Mouse (Mus musculus) c-Kit-positive CD71-negative TER-119-negative erythroid progenitor cells, embryonic 14.5 days (primary cell): ENCODE results near the gene Osbpl8.

Experiments
- DNase-seq: peaks from one replicate; pipeline ENCODE4 v3.0.0-alpha.2; 2013; ENCODE audit warnings: low read depth

Gene Osbpl8

DNA sequence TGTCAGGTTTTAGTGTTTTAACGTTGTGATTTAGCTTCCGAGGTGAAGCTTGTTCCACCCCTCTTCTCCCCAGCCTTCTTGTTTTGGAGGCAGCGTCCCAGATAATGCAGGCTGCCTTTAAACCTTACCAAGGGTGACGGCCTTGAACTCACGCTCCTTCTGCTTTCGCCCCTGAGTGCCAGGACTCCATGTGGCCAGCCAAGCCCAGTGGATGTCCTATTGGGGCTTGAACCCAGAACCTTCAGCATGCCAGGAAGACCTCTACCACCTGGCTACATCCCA lies 70.7 kb downstream of the Osbpl8 start:
- no peak for DNase-seq

DNA sequence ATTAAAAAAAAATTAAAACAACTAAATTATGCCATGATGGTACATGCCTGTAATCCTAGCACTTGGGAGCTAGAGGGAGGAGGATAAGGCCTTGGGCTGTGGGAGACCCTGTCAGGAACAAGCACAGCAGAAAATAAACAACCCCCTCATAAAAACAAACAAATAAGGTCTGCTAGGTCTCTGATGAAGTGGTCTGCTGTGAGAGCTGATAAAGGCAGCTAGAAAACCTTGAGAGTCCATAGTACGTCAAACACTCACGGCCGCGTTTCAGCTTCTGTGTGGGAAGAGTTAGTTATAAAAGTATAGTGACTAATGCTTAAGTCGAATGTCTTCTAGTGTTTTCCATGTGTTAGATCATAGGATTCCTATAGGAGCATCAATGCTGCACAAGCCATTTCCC lies 72.9 kb downstream of the Osbpl8 start:
- DNase-seq = no peak

DNA sequence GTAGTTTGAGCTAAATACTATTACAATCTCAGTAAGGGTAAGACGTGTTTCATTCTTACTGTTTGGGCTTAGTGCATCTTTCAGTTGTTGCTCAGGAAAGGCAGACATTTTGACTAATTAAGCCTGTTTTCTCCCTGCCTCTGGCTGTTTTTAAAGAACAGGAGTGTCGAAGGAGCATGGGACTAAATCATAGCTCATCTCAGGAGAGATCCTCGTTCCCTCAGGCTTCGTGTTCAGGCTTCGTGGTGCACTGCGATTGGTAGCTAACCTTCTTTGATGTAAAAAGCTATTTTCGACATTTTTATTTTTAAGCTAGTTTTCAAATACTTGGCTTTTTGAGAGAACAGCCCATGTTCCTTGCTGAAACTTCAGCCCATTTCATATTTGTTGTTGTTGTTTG lies 78.1 kb downstream of the Osbpl8 start:
- no peak for DNase-seq

DNA sequence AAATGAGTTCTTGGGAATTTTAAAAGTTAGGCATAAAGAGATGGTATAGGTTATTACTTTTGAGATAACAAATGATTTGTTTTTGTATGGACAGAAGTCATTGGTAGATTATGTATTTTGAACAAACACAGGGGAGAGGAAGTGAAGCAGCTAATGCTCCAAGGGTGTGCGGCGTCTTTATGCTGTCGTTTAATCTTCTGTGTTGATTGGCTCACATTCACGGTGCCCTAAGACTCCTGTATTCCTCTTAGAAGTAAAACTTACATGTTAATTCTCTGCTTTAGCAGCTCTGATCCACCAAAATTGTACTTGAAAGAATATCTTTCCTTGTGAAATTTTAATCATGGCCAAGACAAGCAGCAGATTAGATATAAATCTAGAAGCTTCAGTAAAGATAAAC lies 83.1 kb downstream of the Osbpl8 start:
- DNase-seq = no peak

DNA sequence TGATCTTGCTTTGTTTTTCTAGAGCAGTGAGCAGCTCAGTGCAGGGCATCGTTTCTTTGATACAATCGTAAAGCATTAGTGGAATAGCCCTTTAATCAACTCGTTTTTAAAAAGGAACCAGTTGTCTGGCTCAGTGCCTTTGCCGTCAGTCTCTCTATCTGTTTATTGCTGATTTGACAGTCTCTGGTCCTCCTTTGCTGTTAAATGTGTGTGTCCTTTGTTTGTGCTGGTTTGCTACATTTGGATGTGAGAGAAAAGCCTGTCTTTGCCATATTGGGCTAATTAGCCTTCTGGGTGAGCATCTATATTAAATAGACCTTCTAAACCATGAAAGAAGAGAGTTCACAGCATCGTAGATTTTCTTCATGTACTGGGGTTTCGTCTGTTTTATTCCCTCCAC lies 83.6 kb downstream of the Osbpl8 start:
- no peak for DNase-seq

DNA sequence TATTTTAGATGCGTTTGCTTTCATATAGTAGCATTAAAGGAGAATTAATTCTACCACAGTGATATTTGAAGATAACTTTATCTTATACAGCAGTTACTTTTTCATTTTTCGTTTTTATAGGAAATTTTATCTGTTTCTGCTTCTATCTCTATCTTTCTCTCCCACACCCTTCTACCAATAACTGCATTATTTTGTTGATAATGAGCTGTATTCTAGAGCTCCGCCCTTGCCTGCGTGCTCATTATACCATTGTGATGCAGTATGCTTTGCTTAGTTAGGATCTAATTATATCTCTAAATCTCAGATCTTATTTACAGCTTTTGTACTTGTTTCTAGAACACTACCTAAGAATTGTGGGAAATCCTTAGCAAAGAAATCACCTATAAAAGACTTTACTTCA lies 85.6 kb downstream of the Osbpl8 start:
- DNase-seq = no peak

DNA sequence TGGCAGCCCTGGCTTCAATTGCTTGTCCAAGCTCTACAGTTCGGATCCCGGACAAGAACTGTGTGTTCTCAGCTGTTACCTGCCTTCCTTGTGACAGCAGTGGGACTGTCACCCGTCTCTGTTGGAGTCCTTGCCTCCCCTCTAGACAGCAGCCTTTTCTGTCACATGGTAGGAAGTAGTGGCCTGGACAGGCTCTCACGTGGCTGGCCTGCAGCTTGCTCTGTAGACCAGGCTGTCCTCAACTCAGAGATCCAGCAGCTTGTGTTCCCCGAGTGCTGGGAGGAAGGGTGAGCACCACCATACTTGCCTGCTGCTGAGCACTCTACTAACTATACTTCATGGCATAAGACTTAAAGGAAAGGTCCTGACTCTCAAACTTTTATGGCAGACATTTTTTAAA lies 87.1 kb downstream of the Osbpl8 start:
- DNase-seq = no peak

DNA sequence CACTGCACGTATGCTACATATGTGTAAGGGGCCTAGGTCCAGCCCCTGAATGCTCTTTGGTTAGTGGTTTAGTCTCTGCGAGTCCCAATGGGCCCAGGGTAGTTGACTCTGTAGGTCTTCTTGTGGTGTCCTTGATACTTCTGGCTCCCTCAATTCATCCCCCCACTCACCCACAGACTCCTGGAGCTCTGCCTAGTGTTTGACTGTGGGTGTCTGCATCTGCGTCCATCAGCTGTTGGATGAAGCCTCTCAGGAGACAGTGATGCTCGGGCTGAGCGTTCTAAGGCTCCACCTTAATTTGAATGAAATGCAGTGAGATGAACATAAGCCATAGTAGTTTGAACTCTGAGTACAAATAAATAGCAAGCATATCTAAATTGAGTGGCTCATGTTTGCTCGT lies 90.7 kb downstream of the Osbpl8 start:
- no peak for DNase-seq

DNA sequence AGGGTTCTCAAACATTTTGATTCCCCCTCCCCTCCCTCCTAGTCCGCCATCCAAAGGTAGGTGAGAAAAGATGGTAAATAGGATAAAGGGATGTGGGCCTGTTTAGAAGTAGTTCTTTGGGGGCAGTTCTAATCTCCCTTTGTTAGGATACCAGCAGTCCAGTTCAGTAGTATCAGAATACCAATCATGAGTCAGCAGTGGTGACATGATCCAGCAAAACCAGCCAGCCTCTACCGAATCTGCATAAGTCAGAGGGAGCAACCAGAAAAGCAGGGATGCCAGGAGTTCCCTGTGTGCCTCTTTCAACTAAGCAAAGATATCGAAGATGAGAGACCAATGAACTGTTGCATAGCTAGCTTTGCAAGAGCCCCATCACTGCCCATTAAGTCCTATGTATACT lies 91.6 kb downstream of the Osbpl8 start:
- no peak for DNase-seq

DNA sequence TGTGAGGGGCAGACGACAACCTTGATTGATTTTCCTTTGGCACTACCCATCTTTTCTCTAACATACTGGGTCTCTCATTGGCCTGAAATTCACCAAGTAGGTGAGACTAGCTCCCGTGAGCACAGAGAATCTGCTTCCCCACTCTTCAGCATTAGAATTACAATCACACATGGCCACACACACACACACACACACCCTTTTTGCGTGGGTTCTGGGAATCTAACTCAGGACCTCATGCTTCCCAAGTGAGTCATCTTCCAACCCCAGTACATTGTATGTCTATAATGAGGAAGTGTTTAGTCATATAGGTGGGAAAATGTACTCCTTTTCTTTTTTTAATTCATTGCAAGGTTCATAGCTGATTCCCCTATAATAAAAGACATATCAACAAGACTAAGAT lies 92.8 kb downstream of the Osbpl8 start:
- DNase-seq = no peak

DNA sequence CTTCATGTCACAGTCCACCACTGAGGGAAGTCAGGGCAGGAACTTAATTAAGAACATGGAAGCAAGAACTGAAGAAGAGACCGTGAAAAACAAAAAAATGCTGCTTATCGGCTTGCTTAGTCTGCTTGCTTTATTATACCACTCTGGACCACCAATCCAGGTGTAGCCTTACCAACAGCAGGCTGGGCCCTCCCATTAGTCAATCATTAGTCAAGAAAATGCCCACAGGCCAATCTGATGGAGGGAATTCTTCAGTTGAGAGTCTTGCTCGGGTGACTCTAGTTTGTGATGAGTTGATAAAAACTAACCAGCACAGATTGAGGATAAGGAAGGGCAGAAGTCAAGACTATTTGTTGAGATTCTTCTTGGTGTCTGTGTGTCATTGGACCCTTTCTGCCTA lies 93.7 kb downstream of the Osbpl8 start:
- no peak for DNase-seq

DNA sequence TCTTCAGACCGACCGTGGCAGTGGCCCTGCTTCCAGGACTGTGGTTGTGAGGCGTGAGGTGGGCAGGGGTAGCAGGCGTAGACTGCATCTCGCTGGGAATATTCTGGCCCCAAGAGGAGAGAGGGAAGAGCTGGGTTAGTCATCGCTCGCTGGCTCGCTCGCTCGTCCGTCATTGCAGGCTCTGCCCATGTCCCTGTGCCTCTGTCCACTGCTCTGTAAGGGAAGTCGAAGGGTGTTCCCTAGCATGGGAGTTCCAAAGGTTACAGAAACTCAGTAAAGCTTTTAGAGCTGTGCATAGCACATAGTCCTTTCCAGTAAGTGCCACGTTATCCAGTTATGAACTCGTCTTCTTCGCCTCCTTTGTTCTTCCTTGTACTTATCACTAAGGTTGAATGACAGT lies 107.1 kb downstream of the Osbpl8 start:
- DNase-seq = no peak

DNA sequence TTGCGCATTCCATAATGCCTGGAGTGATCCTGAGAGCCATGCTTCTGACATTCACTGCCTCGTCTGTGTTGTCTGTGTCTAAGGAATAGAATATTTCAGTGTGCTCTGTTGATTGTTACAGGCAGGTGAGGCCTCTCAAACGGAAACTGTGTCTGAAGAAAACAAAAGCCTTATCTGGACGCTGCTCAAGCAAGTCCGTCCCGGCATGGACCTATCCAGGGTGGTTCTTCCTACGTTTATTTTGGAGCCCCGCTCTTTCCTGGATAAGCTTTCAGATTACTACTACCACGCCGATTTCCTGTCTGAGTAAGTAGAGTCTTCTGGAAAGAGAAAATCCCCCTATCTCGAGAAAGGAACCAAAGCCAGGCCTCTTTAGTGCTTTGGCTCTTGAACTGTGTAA lies 108.4 kb downstream of the Osbpl8 start:
- no peak for DNase-seq

DNA sequence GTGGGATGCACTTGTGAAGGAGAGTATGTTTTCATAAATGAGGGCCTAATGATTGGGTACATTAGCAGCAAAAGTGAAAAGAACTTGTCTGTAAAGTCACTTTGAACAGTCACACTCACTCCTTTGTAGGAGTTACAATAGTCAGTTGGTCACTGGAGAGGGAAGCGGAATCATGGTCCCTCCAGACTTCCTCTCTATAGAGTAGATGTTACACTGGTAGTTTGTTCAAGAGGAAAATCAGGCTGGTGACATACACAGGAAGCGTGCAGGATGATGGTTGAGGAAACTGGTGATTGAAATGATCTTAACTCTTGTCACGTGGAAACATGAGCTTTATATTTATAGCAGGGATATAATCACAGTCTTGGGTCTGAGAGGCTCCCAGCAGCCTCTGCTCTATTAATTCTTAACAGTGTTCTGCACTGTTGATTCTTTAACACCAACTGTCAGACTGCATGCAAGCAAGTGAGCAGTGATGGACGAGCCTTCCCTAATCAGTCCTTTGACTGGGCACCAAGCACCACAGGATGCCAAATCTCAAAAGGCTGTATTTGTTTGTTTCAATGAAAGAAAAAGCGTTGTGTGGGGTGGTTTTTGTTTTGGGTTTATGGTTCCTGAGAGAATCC lies 109.0 kb downstream of the Osbpl8 start:
- DNase-seq = no peak

DNA sequence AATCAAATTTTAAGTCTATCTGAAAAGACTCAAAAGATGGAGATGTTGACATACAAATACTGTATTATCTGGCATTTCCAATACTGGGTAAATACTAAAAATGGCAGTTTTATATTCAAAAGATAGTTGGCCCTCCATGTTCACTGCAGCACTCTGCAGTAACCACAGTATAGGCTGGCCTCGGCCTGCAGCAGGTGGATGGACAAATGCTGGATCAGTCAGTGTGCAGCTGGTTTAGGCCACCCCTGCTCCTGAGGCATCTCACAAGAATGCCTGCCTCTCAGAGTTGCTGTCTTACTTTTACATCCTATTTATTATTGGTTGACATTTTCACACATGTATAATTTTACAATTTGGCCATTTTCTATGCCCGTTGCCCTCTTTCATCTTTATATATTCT lies 111.3 kb downstream of the Osbpl8 start:
- DNase-seq = no peak

DNA sequence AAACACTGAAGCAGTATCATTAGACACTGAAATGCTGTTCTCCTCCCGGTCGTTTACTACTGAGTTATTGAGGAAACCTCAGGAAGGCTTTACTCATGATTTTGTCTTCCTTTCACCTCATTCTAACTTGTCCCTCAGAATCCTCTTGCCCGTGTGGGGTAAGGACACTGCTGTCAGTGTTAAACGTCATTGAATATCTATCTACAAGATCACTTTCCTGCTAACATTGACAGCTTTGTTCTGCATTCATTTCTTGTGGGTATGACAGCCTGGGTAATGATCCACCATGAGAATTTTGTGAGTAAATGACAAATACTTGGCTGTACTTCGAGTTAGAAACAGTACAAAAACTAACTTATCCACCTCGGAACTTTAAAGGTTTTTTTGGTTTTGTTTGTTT lies 133.1 kb downstream of the Osbpl8 start:
- no peak for DNase-seq

DNA sequence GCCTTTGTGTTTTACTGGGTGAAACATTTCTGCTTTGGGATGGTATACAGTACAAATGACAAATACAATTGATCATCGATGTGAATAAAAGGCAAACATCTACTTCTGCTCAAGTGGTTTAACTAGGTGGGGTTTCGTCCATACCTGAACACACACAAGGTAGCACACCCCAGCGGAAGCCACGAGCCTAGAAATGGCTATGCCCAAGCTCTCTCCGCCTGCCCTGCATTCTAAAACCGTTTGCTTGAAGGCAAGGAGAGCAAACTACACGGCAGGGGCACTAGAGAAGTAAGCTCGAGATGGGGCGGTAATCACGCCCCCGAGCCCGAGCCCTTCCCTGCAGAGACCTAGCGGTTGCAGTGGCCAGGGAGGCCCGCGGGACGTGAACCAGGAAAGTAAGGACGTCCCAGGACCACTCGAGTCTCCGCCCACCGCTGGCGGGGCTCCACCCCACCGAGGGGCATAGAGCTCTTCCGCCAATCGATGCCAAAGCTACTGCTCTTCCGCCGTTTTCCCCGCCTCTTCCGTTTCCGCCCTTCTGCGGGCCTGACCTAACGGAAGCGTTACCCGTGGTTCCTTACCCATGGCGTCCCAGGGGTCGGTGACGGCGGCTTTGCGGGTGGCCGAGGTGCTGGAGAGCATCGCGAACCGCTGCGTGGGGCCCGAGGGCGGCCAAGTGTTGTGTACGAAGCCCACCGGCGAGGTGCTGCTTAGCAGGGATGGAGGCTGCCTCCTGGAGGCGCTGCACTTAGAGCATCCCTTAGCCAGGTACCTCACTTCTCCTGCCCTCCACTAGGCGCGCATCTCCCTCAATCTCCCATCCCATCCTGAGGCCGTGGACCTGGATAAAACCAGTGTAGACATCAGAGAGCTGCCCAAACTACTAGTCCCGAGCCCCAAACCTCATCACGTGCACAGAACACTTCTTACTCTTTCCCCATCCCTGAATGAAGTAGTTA lies 133.9 kb downstream of the Osbpl8 start, which contains the start of gene Bbs10:
Gene Bbs10 (plus strand): TSS at position 540 of the 959 bp plus-strand sequence.
- peak; percentile 93 for DNase-seq

DNA sequence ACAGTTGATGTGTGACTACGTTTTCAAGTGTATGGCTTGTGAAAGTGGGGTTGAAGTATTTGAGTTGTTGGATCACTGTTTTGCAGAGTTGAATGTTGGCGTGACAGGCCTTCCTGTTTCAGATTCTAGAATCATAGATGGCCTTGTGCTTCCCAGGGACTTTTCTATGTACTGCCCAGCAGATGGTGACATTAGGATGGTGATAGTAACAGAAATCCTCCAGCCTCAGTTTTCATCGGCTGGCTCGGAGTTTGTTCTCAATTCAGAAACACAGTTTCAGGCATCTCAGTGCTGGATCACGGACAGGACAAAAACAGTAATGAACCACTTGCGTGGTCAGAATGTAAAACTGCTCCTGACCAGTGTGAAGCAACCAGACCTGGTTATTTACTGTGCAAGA lies 135.0 kb downstream of the Osbpl8 start:
- no peak for DNase-seq

DNA sequence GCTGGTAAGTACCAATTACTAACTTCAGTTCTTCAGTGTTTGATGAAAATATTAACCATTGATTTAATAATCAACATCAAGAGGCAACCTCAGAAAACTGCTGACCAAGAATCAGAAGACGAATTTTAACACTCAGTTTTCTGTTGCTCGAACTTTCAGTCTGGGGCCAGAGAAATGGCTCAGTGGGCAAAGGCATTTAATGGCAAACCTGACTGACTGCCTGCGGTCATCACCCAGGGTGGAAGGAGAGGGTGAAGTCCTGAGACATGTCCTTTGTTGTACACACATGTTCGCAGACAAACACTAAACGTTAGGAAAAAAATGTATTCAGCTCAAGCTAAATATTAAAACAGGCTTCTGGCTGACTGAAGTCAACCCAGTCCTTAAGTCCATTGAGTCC lies 136.5 kb downstream of the Osbpl8 start:
- DNase-seq = no peak

DNA sequence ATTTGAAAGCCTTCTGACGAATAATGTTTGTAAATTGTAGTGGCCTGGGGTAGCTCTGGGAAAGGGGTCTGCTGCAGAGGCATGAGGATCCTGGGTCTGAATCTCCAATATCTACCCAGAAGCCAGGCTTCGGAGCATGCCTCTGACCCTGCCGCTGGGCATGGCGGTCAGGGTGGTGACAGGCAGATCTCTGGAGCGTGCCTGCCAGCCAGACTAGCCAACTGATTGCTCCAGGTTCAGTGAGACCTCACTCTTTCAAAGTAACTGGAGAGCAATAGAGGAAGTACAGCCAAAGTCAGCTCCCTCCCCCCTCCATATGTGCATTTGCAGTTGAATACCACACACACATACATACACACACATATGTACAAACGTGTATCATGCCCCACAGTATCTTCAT lies 137.9 kb downstream of the Osbpl8 start:
- DNase-seq = no peak

DNA sequence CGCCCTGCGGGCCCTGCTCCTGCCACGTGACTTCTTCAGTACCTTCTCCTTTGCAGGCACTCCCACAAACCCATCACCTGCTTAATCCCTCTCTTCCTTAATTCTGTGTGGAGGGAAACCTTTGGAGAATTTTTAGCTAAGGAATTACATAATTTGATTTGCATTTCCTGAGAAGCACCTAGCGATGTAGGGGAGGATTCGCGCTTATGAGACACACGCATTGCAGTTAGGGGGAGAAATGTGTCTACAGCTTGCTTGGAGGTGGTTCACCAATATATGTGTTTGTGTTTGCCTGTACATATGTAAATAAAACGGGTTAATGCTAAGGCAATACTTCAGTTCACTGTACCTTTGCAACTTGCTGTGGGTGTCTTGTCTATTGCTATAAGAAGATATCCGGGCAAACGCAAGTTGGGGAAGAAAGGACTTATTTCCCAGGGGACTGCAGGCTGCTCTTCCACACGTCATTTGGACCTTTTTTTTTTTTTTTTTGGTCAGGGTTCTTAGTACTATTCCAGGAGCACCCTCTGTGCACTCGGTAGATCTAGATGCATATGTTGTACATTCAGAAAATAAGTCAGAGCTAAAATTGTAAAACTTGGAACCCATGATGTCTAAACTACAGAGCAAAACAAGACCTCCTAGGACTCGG lies 144.4 kb downstream of the Osbpl8 start:
- DNase-seq = no peak

DNA sequence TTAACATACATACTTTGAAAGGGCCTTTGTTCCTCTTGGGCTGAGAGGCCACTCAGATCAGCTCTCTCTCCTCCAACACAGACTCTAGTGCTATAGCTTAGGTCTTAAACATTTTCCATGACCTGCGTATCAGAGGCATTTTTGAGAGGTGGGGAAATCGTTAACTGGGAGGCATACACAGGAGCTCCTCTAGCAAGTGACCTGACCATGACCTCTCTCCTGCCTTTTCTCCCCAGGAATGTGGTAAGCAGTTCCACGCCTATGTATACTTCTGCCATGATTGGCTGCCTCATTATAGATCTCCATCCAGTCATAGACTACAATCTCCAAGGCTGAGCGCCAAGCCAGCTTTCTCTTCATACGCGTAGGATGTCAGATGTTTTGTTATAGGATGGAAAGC lies 148.7 kb downstream of the Osbpl8 start:
- no peak for DNase-seq

DNA sequence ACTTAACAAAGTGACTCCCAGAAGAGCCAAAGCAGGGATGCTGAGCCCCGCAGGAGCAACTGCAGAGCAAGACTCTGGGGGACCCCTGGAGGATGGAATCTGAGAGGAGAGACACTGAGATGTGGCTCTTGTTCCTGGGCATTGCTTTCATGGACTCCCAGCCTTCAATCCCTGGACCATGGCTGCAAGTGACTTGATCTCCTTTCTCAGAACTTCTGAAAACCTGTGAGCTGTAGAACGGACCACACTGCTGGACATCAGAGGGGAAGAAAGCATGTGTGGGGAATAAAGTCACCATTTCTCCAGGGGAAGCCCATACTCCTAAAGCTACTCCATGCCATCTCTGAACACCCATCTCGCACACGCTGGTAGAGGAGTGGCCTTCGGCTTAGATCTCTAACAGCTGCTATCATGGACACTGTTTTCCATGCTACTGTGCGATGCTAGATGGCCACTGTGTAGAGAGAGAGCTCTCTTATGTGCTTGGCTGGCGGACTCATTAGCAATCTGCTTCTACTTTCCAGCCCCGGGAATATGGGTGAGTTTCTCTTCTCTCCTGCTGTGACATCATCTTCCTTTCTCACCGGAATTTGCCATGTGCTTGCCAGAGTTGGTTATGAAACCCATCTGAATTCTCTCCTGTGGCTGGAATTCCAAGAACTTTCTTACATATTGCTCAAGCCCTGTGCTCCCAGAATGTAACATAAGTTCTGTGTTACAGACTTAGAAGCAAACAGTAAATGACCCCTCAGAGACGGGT lies 150.3 kb downstream of the Osbpl8 start:
- DNase-seq = no peak
